21 mouse cellular contexts compared by ENCODE assay signal in genomic region chr15:80488658-80489057, GRCm38 (mm10).
A peak's percentile ranks its signal among the peaks of the same experiment; 100 is the strongest.
DNase-seq lines count a peak whose midpoint lies in the region; ATAC-seq and TF ChIP-seq lines count a peak whose summit lies in the region.
"Had no signal": no experiment of that assay in that cellular context is flagged by ENCODE, and none has a peak within 500 bp of the region (broad histone marks: within the 10 kb centered on the region; RNA-seq: fewer than 3 reads in every experiment).

No protein-coding gene starts in this region.

- H3K4me3 ChIP-seq in midbrain, embryonic 10.5 days: no peak overlapping the region
- H3K4me3 ChIP-seq in midbrain, embryonic 11.5 days (ENCODE audit: low read depth, low read length): no peak overlapping the region
- H3K4me3 ChIP-seq in intestine, postnatal 0 days (ENCODE audit: low read depth, low read length): no peak overlapping the region
- H3K4me3 ChIP-seq: forebrain, embryonic 12.5 days; gastrocnemius, adult 2 months; layer of hippocampus, adult 2 months; liver, embryonic 15.5 days had no signal

- H3K4me2 ChIP-seq in midbrain, embryonic 11.5 days: no peak overlapping the region
- no peak overlapping the region for H3K4me2 ChIP-seq in intestine, postnatal 0 days (replicated peaks; ENCODE audit: low read depth)
- H3K4me2 ChIP-seq: forebrain, embryonic 12.5 days; liver, embryonic 15.5 days had no signal

- H3K27ac ChIP-seq in midbrain, embryonic 10.5 days (replicated peaks): 0 out of 2 replicates have a peak overlapping the region, but pooled peaks have one; percentile 13
- no peak overlapping the region for H3K27ac ChIP-seq in midbrain, embryonic 11.5 days (ENCODE audit: low read depth, low read length)
- no peak overlapping the region for H3K27ac ChIP-seq in intestine, postnatal 0 days (ENCODE audit: low read depth, low read length)
- H3K27ac ChIP-seq: forebrain, embryonic 12.5 days; gastrocnemius, adult 2 months; layer of hippocampus, adult 2 months; liver, embryonic 15.5 days had no signal

- H3K36me3 ChIP-seq in midbrain, embryonic 10.5 days: no peaks in the 10 kb centered on the region
- no peaks in the 10 kb centered on the region for H3K36me3 ChIP-seq in midbrain, embryonic 11.5 days (ENCODE audit: control insufficient read depth, insufficient read depth, low read length)
- no peaks in the 10 kb centered on the region for H3K36me3 ChIP-seq in intestine, postnatal 0 days (ENCODE audit: control insufficient read depth, insufficient read depth)
- H3K36me3 ChIP-seq: forebrain, embryonic 12.5 days; liver, embryonic 15.5 days had no signal

- ATAC-seq in CD4-positive, CD25-positive, alpha-beta regulatory T cell, adult 4 months: no peak
- ATAC-seq in midbrain, embryonic 11.5 days (ENCODE audit: low FRiP score): no peak
- peak; percentile 60 for ATAC-seq in common myeloid progenitor, adult 5-6 weeks (replicated peaks; ENCODE audit: low read depth, poor library complexity, severe bottlenecking)
- no peak for ATAC-seq in intestine, postnatal 0 days
- ATAC-seq: lung, postnatal 0 days; midbrain, embryonic 16.5 days had no signal

- H3K9ac ChIP-seq in midbrain, embryonic 11.5 days (ENCODE audit: low read length): no peak overlapping the region
- H3K9ac ChIP-seq in intestine, postnatal 0 days (ENCODE audit: low read depth, low read length): no peak overlapping the region
- H3K9ac ChIP-seq: forebrain, embryonic 12.5 days; liver, embryonic 15.5 days had no signal

- whole genome bisulfite sequencing in midbrain, embryonic 10.5 days: 28% methylated on average over 3 of the region's 3 CpGs
- WGBS in midbrain, embryonic 11.5 days: 30% methylated on average over 3 of the region's 3 CpGs
- whole genome bisulfite sequencing in intestine, postnatal 0 days: 75% methylated on average over 3 of the region's 3 CpGs

- H3K27me3 ChIP-seq in midbrain, embryonic 10.5 days (ENCODE audit: low read depth, poor library complexity, severe bottlenecking): peaks cover 5% of the 10 kb centered on the region; the same call in 1 of the 2 replicates
- no peaks in the 10 kb centered on the region for H3K27me3 ChIP-seq in midbrain, embryonic 11.5 days (ENCODE audit: control insufficient read depth, insufficient read depth, low read length)
- no peaks in the 10 kb centered on the region for H3K27me3 ChIP-seq in intestine, postnatal 0 days (replicated peaks; ENCODE audit: control insufficient read depth, insufficient read depth, low read length)

- peaks cover 48% of the 10 kb centered on the region for H3K4me1 ChIP-seq in midbrain, embryonic 10.5 days
- no peaks in the 10 kb centered on the region; the same call in 1 of the 2 replicates for H3K4me1 ChIP-seq in midbrain, embryonic 11.5 days (ENCODE audit: control insufficient read depth, insufficient read depth, low read length)
- H3K4me1 ChIP-seq in intestine, postnatal 0 days (replicated peaks; ENCODE audit: control insufficient read depth, insufficient read depth, low read length): no peaks in the 10 kb centered on the region
- H3K4me1 ChIP-seq: liver, embryonic 15.5 days had no signal

- no peak for TF ChIP-seq CTCF in intestine, postnatal 0 days (IDR thresholded peaks at IDR 0.05; ENCODE audit: low read depth)

- 0 out of 2 replicates have a peak, but pooled peaks cover 4% of the 10 kb centered on the region for H3K9me3 ChIP-seq in midbrain, embryonic 10.5 days (replicated peaks)
- H3K9me3 ChIP-seq in midbrain, embryonic 11.5 days (ENCODE audit: control insufficient read depth, low read length): no peaks in the 10 kb centered on the region
- H3K9me3 ChIP-seq in intestine, postnatal 0 days (ENCODE audit: control insufficient read depth): no peaks in the 10 kb centered on the region
- H3K9me3 ChIP-seq: forebrain, embryonic 12.5 days; liver, embryonic 15.5 days had no signal

- peak; percentile 48 for DNase-seq in CD4-positive, CD25-positive, alpha-beta regulatory T cell, adult 2 months (ENCODE audit: low read depth, low spot score)
- peak; percentile 30 for DNase-seq in midbrain, embryonic 10.5 days (ENCODE audit: low spot score)
- DNase-seq in midbrain, embryonic 11.5 days (ENCODE audit: low spot score, missing footprints): no peak
- DNase-seq in thymus, postnatal 4 days: peak; percentile 45
- no peak for DNase-seq in cerebellum, adult 11 months
- DNase-seq: adrenal gland, postnatal 14 days; cerebellum, postnatal 14 days; gastrocnemius, adult 2 months; heart, postnatal 36 days; kidney, adult 2 months; kidney, postnatal 10 days; layer of hippocampus, postnatal 36 days; right cerebral cortex, adult 18-20 months had no signal

Comparison
In these comparisons a context has a peak if more than half of its experiments do, and no peak if none do; other contexts are left out.
1. DNase-seq: peak in CD4-positive, CD25-positive, alpha-beta regulatory T cell, adult 2 months (single experiment), midbrain, embryonic 10.5 days (single experiment) and thymus, postnatal 4 days (single experiment); none in midbrain, embryonic 11.5 days (single experiment) and cerebellum, adult 11 months (single experiment).